Mouse (Mus musculus) hindbrain, embryonic 10.5 days (tissue): Measurements from ENCODE around the gene Nagpa. TPM values are rescaled to one million over a fixed set of nuclear protein-coding genes. Genes with fewer than 3 reads are reported as not detected.

Experiments
- DNase-seq: peaks from one replicate; pipeline ENCODE4 v3.0.0-alpha.2; 2017; ENCODE audit warnings: low spot score
- H3K27ac ChIP-seq: fragments of 300-500 bp; sonication (generic); 2 replicates; pipeline ENCODE4 v1.5.1; 2016; ENCODE audit warnings: mild to moderate bottlenecking, moderate library complexity
- H3K27me3 ChIP-seq: fragments of 300-500 bp; sonication (generic); 2 replicates; pipeline ENCODE4 v1.6.1; 2016; ENCODE audit warnings: mild to moderate bottlenecking; ENCODE audit not compliant: poor library complexity, insufficient read depth, severe bottlenecking
- H3K36me3 ChIP-seq: fragments of 300-500 bp; sonication (generic); 2 replicates; pipeline ENCODE4 v1.6.1; 2016; ENCODE audit warnings: mild to moderate bottlenecking, moderate library complexity
- H3K4me1 ChIP-seq: fragments of 300-500 bp; sonication (generic); replicated peaks from 2 replicates; pipeline ENCODE4 v1.6.1; 2016; ENCODE audit warnings: mild to moderate bottlenecking
- H3K4me3 ChIP-seq: fragments of 300-500 bp; sonication (generic); 2 replicates; pipeline ENCODE4 v1.5.1; 2016; ENCODE audit warnings: mild to moderate bottlenecking, moderate library complexity
- H3K9me3 ChIP-seq: fragments of 300-500 bp; sonication (generic); 2 replicates; pipeline ENCODE4 v1.6.1; 2016; ENCODE audit warnings: mild to moderate bottlenecking, moderate library complexity
- WGBS: fragments of 180-500 bp; shearing (Covaris S2); methylation state at CpG from one replicate; pipeline ENCODE4 v1.1.7; 2016; 5-methylcytosine and 5-hydroxymethylcytosine counted together
- polyA plus RNA-seq: library from polyadenylated mRNA; unstranded; fragments of >200 nt; fragmentation: Nextera tagmentation; extraction: Ambion mirVana; gene quantifications from 2 replicates; pipeline ENCODE4 v1.2.1, GENCODE M21; 2016

Nagpa gene
- polyA plus RNA-seq, 1 experiment from 2014 or later, result 15.3 TPM

- Histone ChIP-seq H3K36me3 (no peaks in the 10 kb centered on the region), H3K27me3 (peaks cover 38% of the 10 kb centered on the region), H3K4me3 (peak overlapping the region; percentile 51), H3K27ac (no peak overlapping the region), H3K4me1 (peaks cover 24% of the 10 kb centered on the region), H3K9me3 (no peaks in the 10 kb centered on the region)
- DNase-seq, result peak; percentile 85
- 2% methylated on average over 26 of the region's 26 CpGs for WGBS
These were observed 57.3 kb downstream of the Nagpa start for GRCm38 (mm10) chr16:5146367-5147036.

DNA sequence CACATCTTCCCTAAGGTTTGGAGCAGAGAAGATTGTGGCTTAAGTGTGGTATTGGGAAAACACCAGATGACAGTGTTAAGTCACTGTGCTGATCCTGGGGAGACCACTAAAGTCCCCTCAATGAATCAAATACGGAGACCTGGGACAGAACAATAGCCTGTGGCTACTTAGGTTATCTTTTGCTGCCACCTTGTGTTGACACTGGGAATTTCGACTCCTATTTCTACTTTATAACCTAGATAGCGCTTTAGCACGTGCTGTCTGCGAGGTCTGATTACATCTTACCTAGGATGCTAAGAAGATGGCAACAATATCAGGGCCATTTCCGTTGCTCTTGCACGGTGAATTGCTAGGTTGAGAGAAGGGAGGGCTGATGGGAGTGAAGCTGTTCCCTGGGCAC, 58.2 kb downstream of the Nagpa start:
- peak; percentile 75 for DNase-seq
- H3K36me3 ChIP-seq, result no peaks in the 10 kb centered on the region
- no peak overlapping the region for H3K27ac ChIP-seq
- H3K27me3 ChIP-seq, result peaks cover 38% of the 10 kb centered on the region
- 0% methylated on average over 7 of the region's 7 CpGs for WGBS
- peaks cover 22% of the 10 kb centered on the region for H3K4me1 ChIP-seq
- H3K9me3 ChIP-seq, result no peaks in the 10 kb centered on the region
- H3K4me3 ChIP-seq, result peak overlapping the region; percentile 51; the same call in 1 of the 2 replicates

Other genes with a start within 250 kb of the Nagpa start
- gene Anks3, start 239.8 kb downstream of the Nagpa start, polyA plus RNA-seq, result 52.3 and 60.0 TPM in 2 replicates
- gene Sept12, start 206.2 kb downstream of the Nagpa start, polyA plus RNA-seq, result 0.05 TPM in 1 of 2 replicates, not detected in the other
- gene Smim22, start 196.7 kb downstream of the Nagpa start, polyA plus RNA-seq, result 4.6 and 5.4 TPM in 2 replicates
- 63.7 and 108 TPM in 2 replicates for gene Rogdi, start 190.5 kb downstream of the Nagpa start, polyA plus RNA-seq
- gene Glyr1, start 154.1 kb downstream of the Nagpa start, polyA plus RNA-seq, result 211 and 219 TPM in 2 replicates
- gene Ubn1, start 154.0 kb downstream of the Nagpa start, polyA plus RNA-seq, result 17.8 TPM in 2 replicates
- 1.4 and 1.9 TPM in 2 replicates for gene Ppl, start 71.6 kb downstream of the Nagpa start, polyA plus RNA-seq
- gene Sec14l5, start 56.9 kb downstream of the Nagpa start, polyA plus RNA-seq, result 0.29 and 0.78 TPM in 2 replicates
- 1.8 and 3.2 TPM in 2 replicates for gene AU021092, start 18.3 kb upstream of the Nagpa start, polyA plus RNA-seq
- 27.8 and 28.0 TPM in 2 replicates for gene Alg1, start 29.6 kb upstream of the Nagpa start, polyA plus RNA-seq
- gene Eef2kmt, start 52.0 kb upstream of the Nagpa start, polyA plus RNA-seq, result 20.2 and 20.7 TPM in 2 replicates